ENCODE assay signal across 18 mouse cellular contexts in genomic region chr9:122169901-122170300, GRCm38 (mm10). TPM values are rescaled to one million over a fixed set of nuclear protein-coding genes. Genes with fewer than 3 reads are reported as not detected.
DNase-seq lines count a peak whose midpoint lies in the region; ATAC-seq and TF ChIP-seq lines count a peak whose summit lies in the region.
"Had no signal": no experiment of that assay in that cellular context is flagged by ENCODE, and none has a peak within 500 bp of the region (broad histone marks: within the 10 kb centered on the region; RNA-seq: fewer than 3 reads in every experiment).

No protein-coding gene starts in this region.

- TF ChIP-seq CTCF in gastrocnemius, adult 2 months (IDR thresholded peaks at IDR 0.05) = peak; percentile 19; the same call in 1 of the 2 replicates
- peak; percentile 13 for TF ChIP-seq CTCF in lung, postnatal 0 days (IDR thresholded peaks at IDR 0.05)

- peaks cover 18% of the 10 kb centered on the region for H3K36me3 ChIP-seq in lung, postnatal 0 days (ENCODE audit: insufficient read depth, low read length)

- H3K27me3 ChIP-seq in lung, postnatal 0 days (replicated peaks; ENCODE audit: insufficient read depth, low read length) = no peaks in the 10 kb centered on the region
- H3K27me3 ChIP-seq: heart, embryonic 12.5 days; limb, embryonic 15.5 days; neural tube, embryonic 15.5 days; stomach, embryonic 15.5 days had no signal

- DNase-seq in gastrocnemius, adult 2 months = peak; percentile 50
- DNase-seq in gastrocnemius, postnatal 36 days = no peak
- no peak for DNase-seq in lung, postnatal 0 days (ENCODE audit: low spot score)
- DNase-seq in lung, adult 18-20 months = no peak
- DNase-seq in cerebellum, adult 9-10 months = peak; percentile 86
- DNase-seq in right cerebral cortex, postnatal 4 days = no peak
- no peak for DNase-seq in T-cell, adult 2 months (ENCODE audit: low spot score)
- DNase-seq: B cell, adult 2 months; gastrocnemius, postnatal 14 days; heart, postnatal 4 days; lung, postnatal 14 days; spleen, adult 18-20 months; thymus, postnatal 14 days had no signal

- no peak overlapping the region for H3K9ac ChIP-seq in lung, postnatal 0 days (replicated peaks; ENCODE audit: low read depth)
- H3K9ac ChIP-seq: heart, embryonic 12.5 days; limb, embryonic 15.5 days; neural tube, embryonic 15.5 days; stomach, embryonic 15.5 days had no signal

- ATAC-seq in lung, postnatal 0 days = no peak

- intact Hi-C loops in gastrocnemius, adult 2 months (cut with DNase I) = no loop called here
- intact Hi-C loops in gastrocnemius, postnatal 36 days (cut with DNase I) = no loop called here

- H3K27ac ChIP-seq in gastrocnemius, adult 2 months = peak overlapping the region; percentile 58; the same call in 1 of the 2 replicates
- no peak overlapping the region for H3K27ac ChIP-seq in lung, postnatal 0 days (ENCODE audit: low read length)
- H3K27ac ChIP-seq: limb, embryonic 15.5 days; midbrain, embryonic 10.5 days; neural tube, embryonic 15.5 days; stomach, embryonic 15.5 days had no signal

- TF ChIP-seq EP300 in lung, postnatal 0 days (IDR thresholded peaks at IDR 0.05) = no peak

- no peak overlapping the region for H3K4me3 ChIP-seq in gastrocnemius, adult 2 months
- H3K4me3 ChIP-seq in lung, postnatal 0 days (ENCODE audit: low read depth, low read length) = no peak overlapping the region
- H3K4me3 ChIP-seq: heart, embryonic 12.5 days; limb, embryonic 15.5 days; midbrain, embryonic 10.5 days; neural tube, embryonic 15.5 days; stomach, embryonic 15.5 days had no signal

- WGBS in lung, postnatal 0 days = 79% methylated on average over 6 of the region's 6 CpGs

- H3K4me2 ChIP-seq in lung, postnatal 0 days (replicated peaks; ENCODE audit: low read depth, low read length) = no peak overlapping the region
- H3K4me2 ChIP-seq: heart, embryonic 12.5 days; limb, embryonic 15.5 days; neural tube, embryonic 15.5 days; stomach, embryonic 15.5 days had no signal

- H3K4me1 ChIP-seq in lung, postnatal 0 days (ENCODE audit: insufficient read depth, low read depth, low read length) = no peaks in the 10 kb centered on the region
- H3K4me1 ChIP-seq: stomach, embryonic 15.5 days had no signal

- H3K9me3 ChIP-seq in lung, postnatal 0 days (ENCODE audit: low read length) = no peaks in the 10 kb centered on the region
- H3K9me3 ChIP-seq: heart, embryonic 12.5 days; limb, embryonic 15.5 days; midbrain, embryonic 10.5 days; neural tube, embryonic 15.5 days; stomach, embryonic 15.5 days had no signal

RNA-seq across cellular contexts. Expression of gene Snrk, which starts 52.8 kb away (rescaled TPM):
- total RNA-seq in gastrocnemius, adult 2 months (2021) = 10 to 100 TPM; 55.2 to 80.0 TPM
- total RNA-seq in gastrocnemius, postnatal 36 days (2021) = 10 to 100 TPM; 54.0 to 66.3 TPM
- polyA plus RNA-seq in lung, postnatal 0 days (2015; fragmentation: Nextera tagmentation; extraction: Ambion mirVana) = 93.6 and 100 TPM in 2 replicates

Comparison
In these comparisons a context has a peak if more than half of its experiments do, and no peak if none do; other contexts are left out.
1. DNase-seq: peak in gastrocnemius, adult 2 months (single experiment) and cerebellum, adult 9-10 months (single experiment); none in gastrocnemius, postnatal 36 days (0 of 2), lung, postnatal 0 days (single experiment), lung, adult 18-20 months (0 of 2), right cerebral cortex, postnatal 4 days (single experiment) and T-cell, adult 2 months (single experiment).